Mouse (Mus musculus): ENCODE measurements around the gene Rai14. TPM values are rescaled to one million over a fixed set of nuclear protein-coding genes. Genes with fewer than 3 reads are reported as not detected.

Rai14 gene
- polyA plus RNA-seq, 1 experiment from 2014 or later = 63.5 TPM

- 83% methylated on average over 6 of the region's 6 CpGs for WGBS
- no peak for DNase-seq (ENCODE audit: low spot score)
- no peaks in the 10 kb centered on the region for H3K9me3 ChIP-seq (replicated peaks)
- H3K36me3 ChIP-seq = no peaks in the 10 kb centered on the region
- H3K4me1 ChIP-seq = 0 out of 2 replicates have a peak, but pooled peaks cover 5% of the 10 kb centered on the region
- H3K4me3 ChIP-seq = no peak overlapping the region
- no peak overlapping the region for H3K27ac ChIP-seq (replicated peaks)
- H3K27me3 ChIP-seq (ENCODE audit: low read depth, poor library complexity, severe bottlenecking) = no peaks in the 10 kb centered on the region
Observed at GRCm38 (mm10) chr15:10738354-10739142, 24.1 kb upstream of the Rai14 start.

DNA sequence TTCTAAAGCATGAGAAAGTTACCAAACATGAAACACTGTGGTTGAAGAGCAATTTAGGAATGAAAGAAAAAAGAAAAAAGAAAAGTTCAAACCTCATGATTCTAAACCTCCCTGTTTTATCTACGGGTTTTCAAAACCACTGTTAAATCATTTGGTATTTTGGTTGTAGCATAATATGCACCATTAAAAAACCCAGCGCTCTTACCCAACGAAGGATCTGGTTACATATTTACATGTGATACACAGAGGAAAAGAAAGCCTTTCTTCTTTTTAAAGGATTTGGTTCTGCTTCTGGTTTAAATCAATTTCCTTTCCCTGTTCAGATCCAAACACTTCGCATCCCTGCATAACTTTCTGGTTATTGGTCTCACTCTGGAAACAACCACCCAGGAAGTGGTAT is 21.5 kb upstream of the Rai14 start:
- Histone ChIP-seq H3K27ac (replicated peaks) (no peak overlapping the region), H3K4me3 (no peak overlapping the region), H3K27me3 (ENCODE audit: low read depth, poor library complexity, severe bottlenecking) (no peaks in the 10 kb centered on the region), H3K4me1 (no peaks in the 10 kb centered on the region), H3K9me3 (replicated peaks) (no peaks in the 10 kb centered on the region), H3K36me3 (no peaks in the 10 kb centered on the region)
- DNase-seq (ENCODE audit: low spot score) = no peak
- 92% methylated on average over 4 of the region's 4 CpGs for whole genome bisulfite sequencing

GRCm38 (mm10) chr15:10735216-10735615 is 20.8 kb upstream of the Rai14 start:
- Histone ChIP-seq H3K27ac (replicated peaks) (no peak overlapping the region), H3K9me3 (replicated peaks) (no peaks in the 10 kb centered on the region), H3K36me3 (no peaks in the 10 kb centered on the region), H3K4me1 (no peaks in the 10 kb centered on the region), H3K27me3 (ENCODE audit: low read depth, poor library complexity, severe bottlenecking) (no peaks in the 10 kb centered on the region), H3K4me3 (no peak overlapping the region)
- WGBS = 93% methylated on average over 8 of the region's 8 CpGs
- no peak for DNase-seq (ENCODE audit: low spot score)

GRCm38 (mm10) chr15:10731398-10731797 is 17.0 kb upstream of the Rai14 start:
- Histone ChIP-seq H3K4me1 (no peaks in the 10 kb centered on the region), H3K9me3 (replicated peaks) (0 out of 2 replicates have a peak, but pooled peaks cover 4% of the 10 kb centered on the region), H3K36me3 (no peaks in the 10 kb centered on the region), H3K27me3 (ENCODE audit: low read depth, poor library complexity, severe bottlenecking) (no peaks in the 10 kb centered on the region), H3K27ac (replicated peaks) (no peak overlapping the region), H3K4me3 (no peak overlapping the region)
- 87% methylated on average over 3 of the region's 3 CpGs for WGBS
- DNase-seq (ENCODE audit: low spot score) = no peak

GRCm38 (mm10) chr15:10726272-10726671 is 11.8 kb upstream of the Rai14 start:
- WGBS = 81% methylated on average over 3 of the region's 3 CpGs
- Histone ChIP-seq H3K36me3 (no peaks in the 10 kb centered on the region), H3K27me3 (ENCODE audit: low read depth, poor library complexity, severe bottlenecking) (no peaks in the 10 kb centered on the region), H3K9me3 (replicated peaks) (0 out of 2 replicates have a peak, but pooled peaks cover 4% of the 10 kb centered on the region), H3K27ac (replicated peaks) (no peak overlapping the region), H3K4me3 (no peak overlapping the region), H3K4me1 (peaks cover 22% of the 10 kb centered on the region)
- no peak for DNase-seq (ENCODE audit: low spot score)

GRCm38 (mm10) chr15:10724857-10725256 is 10.4 kb upstream of the Rai14 start:
- H3K4me1 ChIP-seq = peaks cover 22% of the 10 kb centered on the region
- no peak for DNase-seq (ENCODE audit: low spot score)
- no peak overlapping the region for H3K27ac ChIP-seq (replicated peaks)
- H3K36me3 ChIP-seq = no peaks in the 10 kb centered on the region
- H3K4me3 ChIP-seq = no peak overlapping the region
- 81% methylated on average over 3 of the region's 3 CpGs for whole genome bisulfite sequencing
- H3K9me3 ChIP-seq (replicated peaks) = 0 out of 2 replicates have a peak, but pooled peaks cover 4% of the 10 kb centered on the region
- no peaks in the 10 kb centered on the region for H3K27me3 ChIP-seq (ENCODE audit: low read depth, poor library complexity, severe bottlenecking)

- Histone ChIP-seq H3K4me1 (peaks cover 22% of the 10 kb centered on the region), H3K36me3 (no peaks in the 10 kb centered on the region), H3K4me3 (no peak overlapping the region), H3K9me3 (replicated peaks) (0 out of 2 replicates have a peak, but pooled peaks cover 4% of the 10 kb centered on the region), H3K27me3 (ENCODE audit: low read depth, poor library complexity, severe bottlenecking) (no peaks in the 10 kb centered on the region), H3K27ac (replicated peaks) (peak overlapping the region; percentile 55; the same call in 1 of the 2 replicates)
- no peak for DNase-seq (ENCODE audit: low spot score)
- WGBS = 44% methylated on average over 1 of the region's 1 CpGs
Observed at GRCm38 (mm10) chr15:10723507-10723906, 9.1 kb upstream of the Rai14 start.

DNA sequence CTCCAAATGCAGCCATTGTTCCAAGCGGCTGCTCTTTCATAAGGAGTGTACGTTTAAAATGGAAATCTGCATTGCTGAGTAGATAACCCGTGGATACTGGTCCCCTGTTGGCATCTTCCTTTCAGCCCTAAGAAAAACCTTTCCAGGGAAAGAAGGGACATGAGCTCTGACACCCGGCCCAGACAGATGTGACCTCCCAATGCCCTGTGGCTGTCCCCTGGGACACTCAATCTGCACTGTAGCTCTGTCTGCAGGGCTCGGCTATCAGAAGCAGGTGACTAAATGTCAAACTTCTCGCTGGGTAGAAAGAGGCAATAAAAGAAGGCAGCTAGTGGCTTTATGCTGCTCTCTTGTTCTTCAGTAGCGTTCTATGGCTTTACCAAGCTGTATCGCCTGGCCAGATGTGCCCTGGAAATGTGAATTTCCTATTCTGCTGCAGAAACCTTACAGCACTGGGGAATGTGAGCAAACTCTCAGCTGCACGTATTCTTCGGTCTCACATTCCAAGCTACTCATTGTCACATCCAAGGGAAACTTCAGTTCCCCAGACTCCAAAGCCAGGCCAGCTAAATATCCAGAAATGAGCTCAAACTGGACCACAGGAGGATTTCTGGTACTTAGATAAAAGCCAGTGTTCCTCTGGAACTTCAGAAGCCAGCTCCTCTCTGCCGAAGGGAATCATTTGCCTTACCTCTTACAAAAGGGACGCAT is 8.4 kb upstream of the Rai14 start:
- Histone ChIP-seq H3K27ac (replicated peaks) (peak overlapping the region; percentile 52), H3K36me3 (0 out of 2 replicates have a peak, but pooled peaks cover under 1% of the 10 kb centered on the region), H3K9me3 (replicated peaks) (0 out of 2 replicates have a peak, but pooled peaks cover 4% of the 10 kb centered on the region), H3K4me3 (no peak overlapping the region), H3K27me3 (ENCODE audit: low read depth, poor library complexity, severe bottlenecking) (no peaks in the 10 kb centered on the region), H3K4me1 (peaks cover 22% of the 10 kb centered on the region)
- DNase-seq (ENCODE audit: low spot score) = no peak
- 44% methylated on average over 12 of the region's 12 CpGs for WGBS

GRCm38 (mm10) chr15:10721259-10721781 is 6.9 kb upstream of the Rai14 start:
- DNase-seq (ENCODE audit: low spot score) = no peak
- Histone ChIP-seq H3K4me1 (peaks cover 22% of the 10 kb centered on the region), H3K9me3 (replicated peaks) (0 out of 2 replicates have a peak, but pooled peaks cover 4% of the 10 kb centered on the region), H3K4me3 (no peak overlapping the region), H3K36me3 (0 out of 2 replicates have a peak, but pooled peaks cover 7% of the 10 kb centered on the region), H3K27ac (replicated peaks) (peak overlapping the region; percentile 23; the same call in 1 of the 2 replicates), H3K27me3 (ENCODE audit: low read depth, poor library complexity, severe bottlenecking) (no peaks in the 10 kb centered on the region)
- WGBS = 91% methylated on average over 11 of the region's 11 CpGs

DNA sequence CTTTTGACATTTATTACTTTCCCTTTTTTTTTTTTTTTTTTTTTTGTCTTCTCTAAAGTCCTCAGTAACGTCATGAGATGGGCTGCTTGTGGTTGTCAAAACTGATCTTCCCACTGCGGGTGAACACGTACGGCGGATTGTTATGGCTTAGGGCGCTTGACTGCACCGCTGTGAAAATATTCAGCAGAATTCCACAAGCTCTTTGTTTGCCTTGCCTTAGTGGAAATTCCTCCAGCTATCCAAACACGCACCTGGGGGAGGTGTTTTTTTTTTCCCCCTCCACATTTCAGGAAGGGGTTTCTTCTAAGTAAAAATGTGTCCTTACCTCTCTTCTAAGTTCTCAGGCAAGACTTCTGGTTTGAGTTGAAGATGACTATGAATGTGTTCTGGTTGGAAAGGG is 6.2 kb upstream of the Rai14 start:
- 0 out of 2 replicates have a peak overlapping the region, but pooled peaks have one; percentile 23 for H3K27ac ChIP-seq (replicated peaks)
- 0 out of 2 replicates have a peak, but pooled peaks cover 4% of the 10 kb centered on the region for H3K9me3 ChIP-seq (replicated peaks)
- WGBS = 73% methylated on average over 8 of the region's 8 CpGs
- no peaks in the 10 kb centered on the region for H3K27me3 ChIP-seq (ENCODE audit: low read depth, poor library complexity, severe bottlenecking)
- H3K4me1 ChIP-seq = peaks cover 26% of the 10 kb centered on the region
- DNase-seq (ENCODE audit: low spot score) = no peak
- H3K36me3 ChIP-seq = 0 out of 2 replicates have a peak, but pooled peaks cover 7% of the 10 kb centered on the region
- H3K4me3 ChIP-seq = no peak overlapping the region

- no peak for DNase-seq (ENCODE audit: low spot score)
- Histone ChIP-seq H3K27me3 (ENCODE audit: low read depth, poor library complexity, severe bottlenecking) (no peaks in the 10 kb centered on the region), H3K36me3 (0 out of 2 replicates have a peak, but pooled peaks cover 7% of the 10 kb centered on the region), H3K9me3 (replicated peaks) (0 out of 2 replicates have a peak, but pooled peaks cover 4% of the 10 kb centered on the region), H3K4me1 (peaks cover 31% of the 10 kb centered on the region), H3K27ac (replicated peaks) (no peak overlapping the region), H3K4me3 (no peak overlapping the region)
- WGBS = 90% methylated on average over 11 of the region's 11 CpGs
Observed at GRCm38 (mm10) chr15:10720188-10720587, 5.8 kb upstream of the Rai14 start.

- Histone ChIP-seq H3K27me3 (ENCODE audit: low read depth, poor library complexity, severe bottlenecking) (no peaks in the 10 kb centered on the region), H3K27ac (replicated peaks) (no peak overlapping the region), H3K4me3 (no peak overlapping the region), H3K4me1 (peaks cover 38% of the 10 kb centered on the region), H3K9me3 (replicated peaks) (0 out of 2 replicates have a peak, but pooled peaks cover 4% of the 10 kb centered on the region), H3K36me3 (0 out of 2 replicates have a peak, but pooled peaks cover 7% of the 10 kb centered on the region)
- no peak for DNase-seq (ENCODE audit: low spot score)
- WGBS = 91% methylated on average over 3 of the region's 3 CpGs
Observed at GRCm38 (mm10) chr15:10719511-10719910, 5.1 kb upstream of the Rai14 start.

Measured in midbrain, embryonic 10.5 days (tissue).